Mouse (Mus musculus) embryo, embryonic 10.5 days (tissue): ENCODE data around the gene Thop1.
"Not testable (repeated sequence)": the region's sequence is repeated elsewhere in the genome, so short reads cannot be mapped to it uniquely, and the experiment has no call there.

Experiments
- DNase-seq: peaks from one replicate; pipeline ENCODE4 v3.0.0-alpha.2; 2015; ENCODE audit warnings: low spot score

Thop1 gene

DNA sequence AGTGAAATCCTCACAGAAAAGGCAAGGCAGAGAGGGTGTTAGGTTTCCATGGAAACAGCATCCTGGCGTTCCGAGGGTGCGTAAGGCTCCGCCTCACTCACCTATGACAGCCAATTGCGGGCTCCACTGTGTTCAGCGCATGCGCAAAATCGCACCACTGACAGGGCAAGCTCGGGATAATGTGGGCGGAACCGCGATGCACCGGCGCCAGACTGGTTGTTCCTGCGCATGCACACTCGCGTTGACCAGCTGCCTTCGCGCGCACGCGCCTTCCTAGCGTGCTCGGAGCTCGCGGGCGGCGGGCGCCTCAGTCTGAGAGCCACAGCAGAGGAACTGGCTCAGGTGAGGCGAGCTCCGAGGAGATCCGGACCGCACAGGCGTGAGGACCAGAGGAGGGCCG, at the start of gene Thop1:
Gene Thop1, plus strand, starts transcription at position 200 of the 400 bp plus-strand sequence.
- DNase-seq = peak; percentile 100

GRCm38 (mm10) chr10:81020207-81020606, 49.6 kb upstream of the Thop1 start:
- DNase-seq = no peak

DNA sequence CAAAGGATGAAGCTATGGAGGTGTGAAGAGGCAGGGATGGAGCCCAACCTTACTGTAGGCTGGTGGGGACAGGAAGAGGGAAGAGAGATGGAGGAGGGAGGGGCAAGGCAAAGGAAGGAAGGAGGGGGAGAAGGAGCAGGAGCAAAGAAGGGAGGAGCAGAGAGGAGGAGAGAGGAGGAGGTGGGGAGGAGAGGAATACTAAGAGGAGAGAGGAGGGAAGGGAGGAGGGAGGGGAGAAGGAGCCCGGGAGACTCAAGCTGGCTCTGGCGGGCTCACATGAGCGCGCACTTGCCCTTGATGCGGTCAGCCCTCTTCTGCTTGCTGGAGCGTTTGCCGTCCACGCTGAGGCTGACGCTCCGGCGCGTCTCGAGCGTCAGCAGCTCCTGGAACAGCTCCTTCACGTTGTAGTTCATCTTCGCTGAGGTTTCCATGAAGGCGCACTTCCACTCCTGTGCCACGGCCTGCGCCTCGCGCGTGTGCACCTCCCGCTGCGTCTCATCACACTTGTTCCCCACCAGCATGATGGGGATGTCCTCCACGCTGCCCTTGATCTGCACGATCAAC, 48.2 kb upstream of the Thop1 start:
- no peak for DNase-seq

GRCm38 (mm10) chr10:81022744-81023143, 47.1 kb upstream of the Thop1 start:
- DNase-seq = no peak

GRCm38 (mm10) chr10:81024346-81024937, 45.4 kb upstream of the Thop1 start:
- DNase-seq = no peak

- DNase-seq = peak; percentile 15
Measured at GRCm38 (mm10) chr10:81025047-81025621, 44.7 kb upstream of the Thop1 start.

DNA sequence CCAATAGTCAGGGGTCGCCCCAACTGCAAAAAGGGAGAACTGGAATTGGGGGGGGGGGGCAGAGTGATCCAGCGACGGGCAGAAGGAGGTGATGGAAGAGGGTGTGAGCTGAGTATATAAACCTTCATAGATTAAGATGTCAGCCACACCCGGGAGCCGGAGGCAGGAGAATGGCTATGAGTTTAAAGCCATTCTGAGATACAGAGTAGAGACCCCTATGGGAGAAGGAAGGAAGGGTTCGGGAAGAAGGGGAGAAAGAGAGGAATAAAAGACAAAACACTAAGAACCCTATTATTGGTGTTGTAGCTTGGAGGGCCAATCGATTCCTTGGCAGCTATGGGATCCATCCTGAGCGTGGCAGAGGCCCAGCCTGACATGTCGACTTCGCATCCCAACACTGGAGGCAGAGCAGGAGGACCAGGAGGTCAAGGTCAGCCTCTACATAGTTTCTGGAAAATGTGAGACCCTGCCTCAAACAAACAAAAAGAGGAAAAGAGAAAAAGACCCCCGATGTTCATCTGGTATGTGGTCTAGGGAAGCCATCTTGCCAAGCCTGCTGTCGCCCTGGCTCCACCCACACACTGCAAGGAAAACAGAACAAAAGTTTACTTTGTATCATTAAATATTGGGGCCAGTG, 44.1 kb upstream of the Thop1 start, which contains the start of gene Diras1:
Gene Diras1, minus strand, starts transcription at position 24 of the 637 bp plus-strand sequence.
- no peak for DNase-seq

- DNase-seq = no peak
Measured at GRCm38 (mm10) chr10:81026857-81027256, 43.0 kb upstream of the Thop1 start.

- no peak for DNase-seq
Measured at GRCm38 (mm10) chr10:81027331-81027730, 42.5 kb upstream of the Thop1 start.

DNA sequence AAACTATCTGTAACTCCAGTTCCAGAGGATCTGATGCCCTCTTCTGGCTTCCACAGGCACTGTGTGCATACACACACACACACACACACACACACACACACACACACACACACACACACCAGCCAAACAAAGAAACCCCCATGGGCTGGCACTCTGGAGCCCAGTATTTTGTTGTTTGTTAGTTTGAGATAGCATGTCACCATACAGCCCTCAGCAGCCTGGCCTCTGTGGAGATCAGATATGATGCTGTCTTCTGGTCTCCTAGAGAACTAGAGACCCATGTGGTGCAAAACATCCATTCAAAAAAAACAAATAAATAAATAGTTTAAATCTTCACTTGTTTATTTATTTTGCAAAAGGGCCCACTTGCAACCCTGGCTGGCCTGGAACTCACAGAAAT, 41.6 kb upstream of the Thop1 start:
- DNase-seq = no peak

- DNase-seq = no peak
Measured at GRCm38 (mm10) chr10:81029031-81029430, 40.8 kb upstream of the Thop1 start.

DNA sequence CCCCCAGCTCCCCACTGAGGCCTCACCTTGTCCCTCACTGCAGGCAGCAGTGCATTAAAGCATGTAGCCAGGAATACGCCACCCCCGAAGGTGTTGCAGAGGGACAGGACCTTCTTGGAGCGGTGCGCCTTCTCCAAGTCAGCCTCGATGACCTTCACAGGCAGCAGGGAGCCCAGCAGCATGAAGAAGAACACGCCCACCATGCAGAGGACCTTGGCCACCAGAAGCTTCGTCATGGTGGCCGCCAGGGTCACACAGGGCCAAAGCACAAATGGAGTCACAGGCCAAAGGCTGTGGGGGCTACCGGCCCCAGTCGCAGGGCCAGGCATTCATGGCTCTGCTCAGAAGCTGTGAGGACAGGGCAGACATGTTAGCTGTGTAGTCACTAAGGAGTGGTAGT, 36.2 kb upstream of the Thop1 start:
- DNase-seq = no peak

- peak; percentile 40 for DNase-seq
Measured at GRCm38 (mm10) chr10:81036251-81036650, 33.6 kb upstream of the Thop1 start.

DNA sequence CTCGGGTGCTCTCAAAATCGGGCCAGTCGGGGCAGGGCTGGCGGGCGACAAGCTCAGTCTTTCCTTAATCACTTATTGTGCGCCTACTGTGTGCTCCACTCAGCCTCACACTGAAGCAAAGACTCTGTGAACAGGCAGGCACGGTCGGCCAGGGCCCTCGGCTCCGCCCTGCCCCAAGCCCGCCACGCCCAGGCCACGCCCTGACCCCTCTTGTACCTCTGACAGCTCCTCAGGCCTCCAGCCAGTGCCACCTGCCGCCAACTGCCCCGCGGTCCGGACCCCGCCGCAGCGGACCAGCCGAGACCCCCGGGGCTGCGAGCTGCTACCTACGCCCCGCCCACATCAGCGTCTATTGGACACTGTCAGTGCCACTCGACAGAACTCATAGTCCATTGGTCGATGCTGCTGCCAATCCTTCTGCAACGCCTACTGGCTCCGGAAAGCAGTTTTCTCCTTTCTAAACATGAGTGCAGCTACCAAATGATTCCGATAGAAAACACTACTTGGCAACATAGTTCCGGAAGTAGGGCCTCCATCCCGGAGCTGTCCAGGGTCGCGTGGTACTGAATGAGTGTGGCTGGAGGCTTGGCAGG, 32.8 kb upstream of the Thop1 start, which contains the start of gene Slc39a3:
Gene Slc39a3, minus strand, starts transcription at position 439 of the 593 bp plus-strand sequence.
- peak; percentile 100 for DNase-seq

GRCm38 (mm10) chr10:81041458-81042175, 28.2 kb upstream of the Thop1 start:
- peak; percentile 83 for DNase-seq

DNA sequence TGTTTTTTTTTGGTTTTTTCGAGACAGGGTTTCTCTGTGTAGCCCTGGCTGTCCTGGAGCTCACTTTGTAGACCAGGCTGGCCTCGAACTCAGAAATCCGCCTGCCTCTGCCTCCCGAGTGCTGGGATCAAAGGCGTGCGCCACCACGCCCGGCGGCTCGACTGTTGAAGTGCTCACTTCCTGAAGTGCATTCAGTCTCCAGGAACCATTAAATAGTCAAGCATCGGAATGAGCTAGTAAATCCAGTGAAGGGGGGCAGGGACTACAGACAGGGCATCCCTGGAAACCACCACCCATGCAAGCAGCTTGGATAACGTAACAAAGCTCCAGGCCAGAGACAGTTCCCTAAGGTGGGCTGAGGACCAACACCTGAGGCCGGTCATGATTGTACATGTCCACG, 24.6 kb upstream of the Thop1 start:
- not testable (repeated sequence) for DNase-seq

DNA sequence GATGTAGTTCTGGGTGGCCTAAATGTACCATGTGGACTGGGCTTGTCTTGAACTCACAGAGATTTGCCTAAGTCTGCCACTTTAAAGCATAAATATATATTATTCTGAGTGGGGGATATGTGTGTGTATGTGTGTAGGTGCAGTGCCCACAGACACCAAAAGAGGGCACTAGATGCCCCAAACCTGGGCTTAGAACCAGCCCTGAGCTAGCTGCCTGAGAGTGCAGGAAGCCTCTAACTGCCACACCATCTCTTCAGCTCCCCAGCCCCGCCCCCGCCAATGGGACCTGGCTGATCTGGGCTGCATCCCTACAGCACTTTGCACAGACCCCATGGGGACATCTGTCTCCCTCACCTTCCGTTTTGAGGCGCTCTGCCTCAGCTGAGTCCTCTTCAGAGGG, 19.2 kb upstream of the Thop1 start:
- peak; percentile 51 for DNase-seq

GRCm38 (mm10) chr10:81051133-81051532, 18.7 kb upstream of the Thop1 start:
- DNase-seq = no peak

- DNase-seq = no peak
Measured at GRCm38 (mm10) chr10:81052577-81052976, 17.3 kb upstream of the Thop1 start.

DNA sequence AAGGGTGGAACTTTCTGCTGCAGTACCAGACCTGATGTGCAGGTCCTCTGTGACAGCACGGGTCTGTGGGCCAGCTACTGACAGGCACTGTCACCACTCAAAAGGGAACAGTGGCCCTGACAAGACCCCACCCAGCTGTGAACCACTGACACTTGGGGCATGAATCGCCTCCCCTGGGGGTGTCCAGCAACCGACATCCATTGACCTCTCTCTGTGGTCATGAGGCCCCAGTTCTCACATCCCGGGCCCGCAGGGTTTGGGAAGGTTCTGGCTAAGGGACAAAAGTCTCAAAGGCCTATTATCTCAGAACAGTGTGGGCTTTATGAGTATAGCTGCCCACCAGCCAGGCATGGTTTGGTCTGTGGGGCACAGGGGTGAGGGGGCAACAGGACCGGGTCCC, 14.7 kb upstream of the Thop1 start:
- no peak for DNase-seq

DNA sequence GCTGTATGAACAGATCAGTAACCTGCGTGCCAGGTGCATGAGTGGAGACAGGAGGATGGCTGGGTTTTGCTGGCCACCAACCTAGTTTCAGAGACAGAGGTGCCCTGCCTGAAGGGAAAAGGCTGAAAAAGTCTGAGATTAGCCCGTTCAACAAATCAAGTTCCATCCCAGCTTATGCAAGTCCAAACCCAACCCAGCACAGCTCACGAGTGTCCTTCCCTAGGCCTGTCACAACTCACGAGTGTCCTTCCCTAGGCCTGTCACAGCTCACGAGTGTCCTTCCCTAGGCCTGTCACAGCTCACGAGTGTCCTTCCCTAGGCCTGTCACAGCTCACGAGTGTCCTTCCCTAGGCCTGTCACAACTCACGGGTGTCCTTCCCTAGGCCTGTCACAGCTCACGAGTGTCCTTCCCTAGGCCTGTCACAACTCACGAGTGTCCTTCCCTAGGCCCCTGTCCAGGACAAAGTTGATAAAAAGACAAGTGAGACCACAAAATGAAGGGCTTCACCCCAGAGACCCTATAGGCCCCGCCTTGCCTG, 14.0 kb upstream of the Thop1 start:
- not testable (repeated sequence) for DNase-seq
